In genomic region chr17:74193463-74193862, GRCm38 (mm10) we compare ENCODE assay signal across 12 mouse cellular contexts.
A peak's percentile ranks its signal among the peaks of the same experiment; 100 is the strongest.
DNase-seq lines count a peak whose midpoint lies in the region; ATAC-seq and TF ChIP-seq lines count a peak whose summit lies in the region.
"Had no signal": no experiment of that assay in that cellular context is flagged by ENCODE, and none has a peak within 500 bp of the region (broad histone marks: within the 10 kb centered on the region; RNA-seq: fewer than 3 reads in every experiment).

No protein-coding gene starts in this region.

- in situ Hi-C loops in CH12.LX (cut with MboI; ENCODE audit: low pct_ligation_motif_present, low pct_unique_long_range_greater_than_20kb, low sequenced_read_pairs): no loop called here

- dilution Hi-C loops in CH12.LX (cut with MboI; ENCODE audit: extremely low pct_ligation_motif_present, extremely low pct_unique_long_range_greater_than_20kb, low sequenced_read_pairs): no loop called here

- H3K9me3 ChIP-seq in embryonic facial prominence, embryonic 11.5 days (replicated peaks; ENCODE audit: control insufficient read depth, low read length): no peaks in the 10 kb centered on the region
- H3K9me3 ChIP-seq in embryonic facial prominence, embryonic 10.5 days: no peaks in the 10 kb centered on the region
- no peaks in the 10 kb centered on the region for H3K9me3 ChIP-seq in kidney, embryonic 15.5 days (replicated peaks)
- H3K9me3 ChIP-seq in CH12.LX (replicated peaks; ENCODE audit: low read length): no peaks in the 10 kb centered on the region
- H3K9me3 ChIP-seq: forebrain, embryonic 15.5 days; limb, embryonic 12.5 days; stomach, embryonic 15.5 days had no signal

- TF ChIP-seq POLR2A in CH12.LX (IDR thresholded peaks at IDR 0.05; ENCODE audit: low read depth, low read length): no peak

- H3K27me3 ChIP-seq in embryonic facial prominence, embryonic 11.5 days (ENCODE audit: control insufficient read depth, insufficient read depth, low read length): no peaks in the 10 kb centered on the region
- H3K27me3 ChIP-seq in embryonic facial prominence, embryonic 10.5 days (replicated peaks; ENCODE audit: low read depth, poor library complexity, severe bottlenecking): no peaks in the 10 kb centered on the region
- H3K27me3 ChIP-seq in kidney, embryonic 15.5 days: no peaks in the 10 kb centered on the region
- H3K27me3 ChIP-seq in CH12.LX (replicated peaks): no peaks in the 10 kb centered on the region
- H3K27me3 ChIP-seq: forebrain, embryonic 15.5 days; limb, embryonic 12.5 days; stomach, embryonic 15.5 days had no signal

- DNase-seq in embryonic facial prominence, embryonic 11.5 days (ENCODE audit: low spot score): peak; percentile 16
- no peak for DNase-seq in embryonic facial prominence, embryonic 10.5 days (ENCODE audit: low spot score)
- peak; percentile 19 for DNase-seq in kidney, postnatal 10 days
- DNase-seq in CH12.LX (ENCODE audit: extremely low read depth) (peak; percentile 27), adipocyte (ENCODE audit: low spot score) (peak; percentile 70)
- no peak for DNase-seq in thymus, postnatal 0 days (ENCODE audit: low spot score)
- DNase-seq in gastrocnemius, postnatal 14 days: no peak
- DNase-seq: cerebellum, postnatal 36 days had no signal

- H3K4me1 ChIP-seq in embryonic facial prominence, embryonic 11.5 days (ENCODE audit: control insufficient read depth, insufficient read depth, low read length): no peaks in the 10 kb centered on the region
- no peaks in the 10 kb centered on the region for H3K4me1 ChIP-seq in embryonic facial prominence, embryonic 10.5 days
- H3K4me1 ChIP-seq in kidney, embryonic 15.5 days: 0 out of 2 replicates have a peak, but pooled peaks cover 2% of the 10 kb centered on the region
- peaks cover 3 to 43% of the 10 kb centered on the region in 2 experiments for H3K4me1 ChIP-seq in CH12.LX (ENCODE audit: control insufficient read depth in 1 of 2, insufficient read depth in 2 of 2)
- H3K4me1 ChIP-seq: forebrain, embryonic 15.5 days; stomach, embryonic 15.5 days had no signal

- no peak for ATAC-seq in embryonic facial prominence, embryonic 11.5 days (replicated peaks; ENCODE audit: insufficient number of reproducible peaks, low FRiP score, low TSS enrichment, low read depth)
- ATAC-seq in kidney, embryonic 15.5 days (replicated peaks; ENCODE audit: low FRiP score): no peak
- ATAC-seq: forebrain, embryonic 15.5 days had no signal

- H3K79me2 ChIP-seq in CH12.LX (replicated peaks; ENCODE audit: control insufficient read depth, extremely low read depth, insufficient read depth, poor library complexity, severe bottlenecking): no peaks in the 10 kb centered on the region

- peak; percentile 38 for TF ChIP-seq RAD21 in CH12.LX (IDR thresholded peaks at IDR 0.05; ENCODE audit: low read depth, low read length)

- TF ChIP-seq CTCF in CH12.LX (conservative IDR thresholded peaks at IDR 0.05 in 1 of 2, IDR thresholded peaks at IDR 0.05 in 1 of 2; ENCODE audit: low read depth in 2 of 2, low read length in 2 of 2): peak in 1 of 2 experiments; percentile 46; a peak in 2 of 4 replicates

- no peaks in the 10 kb centered on the region for H3K36me3 ChIP-seq in embryonic facial prominence, embryonic 11.5 days (replicated peaks; ENCODE audit: control insufficient read depth, insufficient read depth, low read depth, low read length)
- H3K36me3 ChIP-seq in embryonic facial prominence, embryonic 10.5 days (replicated peaks): peaks cover 11% of the 10 kb centered on the region
- H3K36me3 ChIP-seq in kidney, embryonic 15.5 days: peaks cover 9% of the 10 kb centered on the region; the same call in 1 of the 2 replicates
- peaks cover 0 to 13% of the 10 kb centered on the region in 2 experiments for H3K36me3 ChIP-seq in CH12.LX (replicated peaks in 1 of 2; ENCODE audit: control insufficient read depth in 1 of 2, insufficient read depth in 1 of 2, low read length in 1 of 2)
- H3K36me3 ChIP-seq: forebrain, embryonic 15.5 days; stomach, embryonic 15.5 days had no signal

- 82% methylated on average over 1 of the region's 1 CpGs for WGBS in embryonic facial prominence, embryonic 11.5 days
- WGBS in embryonic facial prominence, embryonic 10.5 days: 81% methylated on average over 1 of the region's 1 CpGs
- 76% methylated on average over 1 of the region's 1 CpGs for WGBS in kidney, embryonic 15.5 days

- H3K27ac ChIP-seq in embryonic facial prominence, embryonic 11.5 days (replicated peaks; ENCODE audit: low read depth, low read length): no peak overlapping the region
- H3K27ac ChIP-seq in embryonic facial prominence, embryonic 10.5 days (replicated peaks): no peak overlapping the region
- no peak overlapping the region for H3K27ac ChIP-seq in kidney, embryonic 15.5 days
- H3K27ac ChIP-seq in CH12.LX (ENCODE audit: insufficient read depth, low read depth): no peak overlapping the region
- H3K27ac ChIP-seq: forebrain, embryonic 15.5 days; limb, embryonic 12.5 days; stomach, embryonic 15.5 days had no signal

- H3K9ac ChIP-seq in embryonic facial prominence, embryonic 11.5 days (replicated peaks; ENCODE audit: low read length): no peak overlapping the region
- H3K9ac ChIP-seq in kidney, embryonic 15.5 days: no peak overlapping the region
- no peak overlapping the region for H3K9ac ChIP-seq in CH12.LX (ENCODE audit: insufficient read depth, low read depth)
- H3K9ac ChIP-seq: forebrain, embryonic 15.5 days; limb, embryonic 12.5 days; stomach, embryonic 15.5 days had no signal

- H3K4me3 ChIP-seq in embryonic facial prominence, embryonic 11.5 days (ENCODE audit: low read depth, low read length): no peak overlapping the region
- no peak overlapping the region for H3K4me3 ChIP-seq in embryonic facial prominence, embryonic 10.5 days
- H3K4me3 ChIP-seq in kidney, embryonic 15.5 days (replicated peaks): no peak overlapping the region
- H3K4me3 ChIP-seq in CH12.LX (replicated peaks in 1 of 3; ENCODE audit: low read depth in 2 of 3, low read length in 2 of 3, poor library complexity in 1 of 3): no peak overlapping the region
- H3K4me3 ChIP-seq: forebrain, embryonic 15.5 days; limb, embryonic 12.5 days; stomach, embryonic 15.5 days had no signal

- H3K4me2 ChIP-seq in embryonic facial prominence, embryonic 11.5 days (ENCODE audit: low read depth, low read length): no peak overlapping the region
- H3K4me2 ChIP-seq in kidney, embryonic 15.5 days: no peak overlapping the region
- H3K4me2 ChIP-seq in CH12.LX (ENCODE audit: insufficient read depth, low read depth, poor library complexity, severe bottlenecking): no peak overlapping the region
- H3K4me2 ChIP-seq: forebrain, embryonic 15.5 days; limb, embryonic 12.5 days; stomach, embryonic 15.5 days had no signal

- TF ChIP-seq EP300 in CH12.LX (IDR thresholded peaks at IDR 0.05; ENCODE audit: low read length): no peak

- intact Hi-C loops in gastrocnemius, postnatal 14 days (cut with DNase I; ENCODE audit: low total_unique reads): no loop called here

TF ChIP-seq in CH12.LX, 34 proteins besides CTCF, POLR2A, EP300 and RAD21:
- TF ChIP-seq SMC3 (IDR thresholded peaks at IDR 0.05; ENCODE audit: low read depth, low read length) (peak; percentile 31), UBTF (IDR thresholded peaks at IDR 0.05; ENCODE audit: low read depth, low read length) (no peak)

Comparison
In these comparisons a context has a peak if more than half of its experiments do, and no peak if none do; other contexts are left out.
1. DNase-seq: peak in embryonic facial prominence, embryonic 11.5 days (single experiment), kidney, postnatal 10 days (single experiment), CH12.LX (single experiment) and adipocyte (single experiment); none in embryonic facial prominence, embryonic 10.5 days (single experiment), thymus, postnatal 0 days (single experiment) and gastrocnemius, postnatal 14 days (single experiment).